Mouse (Mus musculus) lung, postnatal 14 days (tissue): ENCODE results near the gene Mylpf.
A peak's percentile ranks its signal among the peaks of the same experiment; 100 is the strongest.

ENCODE experiments used
- DNase-seq: peaks from one replicate; pipeline ENCODE4 v3.0.0; 2021

The Mylpf gene

DNA sequence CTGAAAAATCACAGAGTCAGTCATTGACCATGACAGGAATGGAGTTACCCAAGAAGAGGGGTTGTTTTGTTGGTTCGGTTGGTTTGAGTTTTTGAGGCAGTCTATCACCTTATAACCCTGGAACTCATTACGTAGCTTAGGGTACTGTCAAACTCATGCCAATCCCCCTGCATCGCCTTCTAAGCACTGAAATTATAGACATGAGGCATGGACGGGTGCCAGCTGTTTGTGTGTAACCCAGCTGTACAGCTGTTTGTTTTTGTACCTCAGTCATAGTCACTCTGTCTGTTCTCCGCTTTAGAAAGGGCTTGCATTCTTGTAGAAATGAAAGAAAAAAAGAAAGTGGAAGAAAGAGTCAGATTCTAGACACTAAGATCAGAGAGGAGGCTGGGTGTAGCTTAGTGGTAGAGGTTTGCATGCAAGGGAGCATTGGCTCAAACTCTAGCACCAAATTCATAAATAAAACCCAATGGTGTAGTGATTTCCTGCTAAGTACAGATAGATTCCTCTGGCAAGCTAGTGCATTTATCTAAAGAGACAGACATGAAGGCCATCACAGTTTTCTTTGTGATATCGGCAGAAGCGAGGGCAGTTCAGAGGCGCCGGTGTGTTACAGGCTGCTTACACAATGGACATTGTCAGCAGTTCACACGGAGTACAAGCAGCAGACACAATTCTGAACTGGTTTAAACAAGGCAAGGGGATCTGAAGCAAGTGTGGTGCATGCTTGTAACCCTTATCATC is 53.7 kb downstream of the Mylpf start:
- peak; percentile 36 for DNase-seq

GRCm38 (mm10) chr7:127263526-127263925 is 54.8 kb downstream of the Mylpf start:
- DNase-seq = no peak
